Mouse (Mus musculus): ENCODE measurements around the gene Ccnq. TPM values are rescaled to one million over a fixed set of nuclear protein-coding genes. Genes with fewer than 3 reads are reported as not detected.

Ccnq gene
- 10 to 100 TPM; 13.9 to 15.7 TPM for total RNA-seq (2021)

- intact Hi-C loops (cut with DNase I) = loop anchor here (2.0 kb wide), 1 partner anchor 78 kb away; no protein-coding TSS in a partner anchor
- DNase-seq = peak; percentile 72 to 78
Measured at GRCm38 (mm10) chr11:78750885-78751842, at the start of gene Ccnq. Ccnq (minus strand) TSS chr11:78751729.

GRCm38 (mm10) chr11:78801094-78801493 lies 49.6 kb upstream of the Ccnq start:
- intact Hi-C loops (cut with DNase I) = no loop called here
- no peak for DNase-seq

- no peak for DNase-seq
- intact Hi-C loops (cut with DNase I) = no loop called here
Measured at GRCm38 (mm10) chr11:78796072-78796729, 44.7 kb upstream of the Ccnq start.

- DNase-seq = no peak
- intact Hi-C loops (cut with DNase I) = no loop called here
Measured at GRCm38 (mm10) chr11:78793116-78793515, 41.6 kb upstream of the Ccnq start.

- DNase-seq = no peak
- intact Hi-C loops (cut with DNase I) = no loop called here
Measured at GRCm38 (mm10) chr11:78792465-78792864, 40.9 kb upstream of the Ccnq start.

GRCm38 (mm10) chr11:78792055-78792454 lies 40.5 kb upstream of the Ccnq start:
- intact Hi-C loops (cut with DNase I) = no loop called here
- no peak for DNase-seq

GRCm38 (mm10) chr11:78791582-78791981 lies 40.1 kb upstream of the Ccnq start:
- DNase-seq = peak; percentile 29 to 42
- intact Hi-C loops (cut with DNase I) = no loop called here

GRCm38 (mm10) chr11:78789370-78790060 lies 38.0 kb upstream of the Ccnq start:
- DNase-seq = no peak
- intact Hi-C loops (cut with DNase I) = no loop called here

- DNase-seq = no peak
- intact Hi-C loops (cut with DNase I) = no loop called here
Measured at GRCm38 (mm10) chr11:78786013-78786431, 34.5 kb upstream of the Ccnq start.

GRCm38 (mm10) chr11:78782791-78783347 lies 31.3 kb upstream of the Ccnq start:
- DNase-seq = no peak
- intact Hi-C loops (cut with DNase I) = loop anchor here (5.0 kb wide), 1 partner anchor 39 kb away; no protein-coding TSS in a partner anchor

- no peak for DNase-seq
- intact Hi-C loops (cut with DNase I) = loop anchor here (5.0 kb wide), 1 partner anchor 40 kb away; no protein-coding TSS in a partner anchor
Measured at GRCm38 (mm10) chr11:78782326-78782725, 30.8 kb upstream of the Ccnq start.

GRCm38 (mm10) chr11:78780571-78780970 lies 29.0 kb upstream of the Ccnq start:
- no peak for DNase-seq
- intact Hi-C loops (cut with DNase I) = loop anchor here (5.0 kb wide), 1 partner anchor 42 kb away; no protein-coding TSS in a partner anchor

GRCm38 (mm10) chr11:78780002-78780401 lies 28.5 kb upstream of the Ccnq start:
- no peak for DNase-seq

GRCm38 (mm10) chr11:78777851-78778680 lies 26.5 kb upstream of the Ccnq start:
- intact Hi-C loops (cut with DNase I) = no loop called here
- no peak for DNase-seq

More at GRCm38 (mm10) chr11:78780002-78780401, 28.5 kb upstream of the Ccnq start:
- intact Hi-C loops (cut with DNase I) = loop anchor here (5.0 kb wide), 1 partner anchor 42 kb away; no protein-coding TSS in a partner anchor

- DNase-seq = no peak
- intact Hi-C loops (cut with DNase I) = no loop called here
Measured at GRCm38 (mm10) chr11:78771751-78772283, 20.3 kb upstream of the Ccnq start.

GRCm38 (mm10) chr11:78770436-78770835 lies 18.9 kb upstream of the Ccnq start:
- intact Hi-C loops (cut with DNase I) = no loop called here
- no peak for DNase-seq

GRCm38 (mm10) chr11:78768778-78769177 lies 17.2 kb upstream of the Ccnq start:
- intact Hi-C loops (cut with DNase I) = no loop called here
- no peak for DNase-seq

- intact Hi-C loops (cut with DNase I) = no loop called here
- no peak for DNase-seq
Measured at GRCm38 (mm10) chr11:78766069-78766830, 14.7 kb upstream of the Ccnq start.
